Mouse (Mus musculus): ENCODE data around the gene Fetub.
"Not testable (repeated sequence)": the region's sequence is repeated elsewhere in the genome, so short reads cannot be mapped to it uniquely, and the experiment has no call there.

Fetub gene

DNA sequence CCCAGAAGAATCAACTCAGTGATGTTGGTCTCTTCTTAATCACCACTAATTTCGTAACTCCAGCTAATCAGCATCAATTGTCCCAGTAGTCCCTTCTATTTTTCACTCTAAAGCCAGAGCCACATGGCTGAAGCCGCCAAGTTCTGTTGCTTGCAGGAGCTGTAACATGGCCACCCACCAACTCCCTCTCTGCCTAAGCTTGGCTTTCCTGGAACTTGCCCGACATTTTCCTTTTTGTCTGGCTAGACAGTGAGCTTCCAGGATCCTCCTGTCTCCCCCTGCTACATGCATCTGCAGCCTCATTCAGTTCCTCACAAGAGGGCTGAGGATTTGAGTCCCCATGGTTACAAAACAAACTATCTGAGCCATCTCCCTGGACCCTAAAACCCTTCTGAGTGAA, 6.1 kb upstream of the Fetub start:
- no peak for DNase-seq

- DNase-seq: no peak
Observed at GRCm38 (mm10) chr16:22912886-22913285, 5.2 kb upstream of the Fetub start.

DNA sequence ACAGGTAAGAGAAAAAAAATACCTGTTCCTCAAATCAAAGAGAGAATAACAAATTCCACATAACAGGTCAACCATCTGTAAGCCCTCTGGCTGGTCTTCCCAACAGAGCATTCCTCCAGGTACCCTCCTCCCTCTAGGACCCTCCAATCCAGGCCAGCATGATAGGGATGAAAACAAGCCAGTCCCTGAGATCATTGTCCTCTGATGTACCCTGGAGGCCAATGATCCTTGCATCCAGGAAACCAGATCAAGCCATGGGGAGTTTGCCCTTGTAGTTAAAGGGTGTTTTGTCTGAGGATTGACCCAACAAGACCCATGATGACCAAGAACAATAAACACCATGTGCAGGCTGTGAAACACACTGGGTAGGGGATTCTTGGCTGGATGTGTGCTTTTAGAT, 3.9 kb upstream of the Fetub start:
- DNase-seq: no peak

DNA sequence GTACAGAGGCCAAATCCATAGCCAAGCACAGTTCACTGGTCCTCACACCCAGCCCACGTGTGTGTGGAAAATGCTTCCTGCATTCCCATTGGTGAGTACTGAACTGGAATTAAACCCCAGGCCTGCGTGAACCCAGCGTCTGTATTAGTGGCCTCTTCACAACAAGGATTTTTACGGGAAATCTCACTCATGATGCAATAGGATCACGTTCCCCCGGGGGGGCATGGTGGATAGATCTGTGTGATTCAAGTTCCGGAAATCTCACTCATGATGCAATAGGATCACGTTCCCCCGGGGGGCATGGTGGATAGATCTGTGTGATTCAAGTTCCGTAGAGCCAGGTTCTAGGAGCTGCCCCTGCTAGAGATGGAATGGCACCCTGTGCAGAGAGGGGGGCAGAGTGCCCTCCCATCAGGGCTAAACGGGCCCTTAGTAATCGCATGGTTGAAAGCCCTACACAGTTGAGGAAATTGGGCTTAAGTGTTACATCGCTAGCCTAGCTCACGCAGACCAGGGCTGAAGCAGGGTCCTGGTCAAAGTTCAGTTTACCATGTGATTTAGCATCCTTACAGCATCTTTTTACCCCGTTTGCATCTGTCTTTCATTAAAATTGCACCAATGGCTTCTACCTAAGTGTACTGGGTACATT, 654 bp downstream of the Fetub start:
- no peak for DNase-seq

DNA sequence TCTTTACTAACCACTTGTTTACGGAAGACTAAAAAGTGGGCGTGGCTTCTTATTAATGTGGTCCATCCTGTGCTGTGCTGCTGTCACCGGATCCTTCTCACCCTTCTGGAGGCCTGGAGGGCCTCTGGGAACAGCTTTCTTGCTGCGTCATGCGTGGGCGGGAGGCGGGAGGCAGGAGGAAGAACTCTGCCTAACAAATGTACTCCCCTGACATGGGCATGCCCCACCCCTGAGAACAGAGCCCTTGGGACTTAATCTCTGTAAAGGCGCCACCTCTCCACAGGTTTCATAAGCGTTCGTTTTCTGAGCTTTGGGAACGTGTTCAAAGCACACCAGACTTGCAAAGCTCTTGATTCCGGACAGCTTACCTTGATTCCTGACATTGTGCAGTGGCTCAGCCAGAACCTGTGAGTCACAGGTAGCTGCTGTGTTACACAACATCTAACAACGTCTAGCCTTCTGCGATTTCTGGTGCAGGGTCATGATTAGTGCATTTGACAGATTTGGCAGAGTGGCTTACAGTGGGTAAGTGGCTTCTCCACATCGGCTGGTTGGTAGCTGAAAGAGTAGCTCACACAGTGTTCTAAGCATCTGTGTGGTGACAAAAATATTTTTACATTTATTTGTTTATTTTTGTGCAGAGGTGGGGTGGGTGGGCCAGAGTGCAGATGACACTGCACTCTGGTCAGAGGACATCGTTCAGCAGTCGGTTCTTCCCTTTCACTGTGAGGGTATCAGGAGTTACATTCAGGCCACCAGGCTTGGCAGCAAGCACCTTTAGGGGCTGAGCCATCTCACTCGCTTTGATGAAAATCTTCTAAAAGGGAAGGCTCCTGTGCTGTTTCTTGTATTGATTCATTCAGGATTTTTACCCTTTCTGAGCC, 2.1 kb downstream of the Fetub start:
- no peak for DNase-seq

DNA sequence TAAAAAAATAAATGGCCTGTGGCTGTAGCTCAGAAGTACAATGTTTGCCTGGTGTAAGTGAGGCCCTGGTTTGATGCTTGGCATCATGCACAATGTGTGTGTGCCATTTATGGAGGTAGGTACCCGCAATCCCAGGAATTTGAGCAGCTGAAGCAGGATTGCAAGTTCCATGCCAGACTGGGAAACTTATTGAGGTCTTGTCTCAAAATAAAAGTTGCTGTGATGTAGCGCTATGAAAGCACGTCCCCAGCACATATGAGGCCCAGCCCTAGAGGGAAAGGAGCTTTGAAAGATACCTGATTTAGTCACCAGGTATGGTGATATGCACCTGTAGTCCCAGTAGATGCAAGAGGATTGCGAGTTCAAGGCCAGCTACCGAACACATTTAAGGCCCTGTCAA, 3.6 kb downstream of the Fetub start:
- DNase-seq: no peak

DNA sequence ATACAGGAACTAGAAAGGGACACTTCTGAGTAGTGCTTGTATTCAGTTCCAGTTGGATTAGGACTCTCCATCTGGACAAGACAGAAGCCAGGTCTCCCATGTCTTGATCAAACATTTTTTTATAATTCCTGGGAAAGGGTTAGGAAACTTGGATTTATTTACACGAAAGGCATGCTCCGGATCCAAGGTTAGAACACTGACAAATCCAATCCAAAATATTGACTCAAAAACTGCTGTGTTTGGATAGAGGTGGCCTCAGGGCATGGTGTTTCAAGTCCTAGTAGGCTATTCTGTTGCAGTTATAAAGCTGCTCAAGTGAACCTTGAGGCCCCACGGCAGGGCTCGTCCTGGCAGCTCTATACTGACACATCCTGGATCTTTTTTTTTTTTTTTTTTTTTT, 4.3 kb downstream of the Fetub start:
- no peak for DNase-seq

GRCm38 (mm10) chr16:22929575-22929974, 11.4 kb downstream of the Fetub start:
- DNase-seq: no peak

- no peak for DNase-seq
Observed at GRCm38 (mm10) chr16:22931431-22932200, 13.5 kb downstream of the Fetub start.

- no peak for DNase-seq
Observed at GRCm38 (mm10) chr16:22937631-22938030, 19.5 kb downstream of the Fetub start.

GRCm38 (mm10) chr16:22938541-22938940, 20.4 kb downstream of the Fetub start:
- no peak for DNase-seq

GRCm38 (mm10) chr16:22939120-22939695, 21.1 kb downstream of the Fetub start:
- DNase-seq: no peak

DNA sequence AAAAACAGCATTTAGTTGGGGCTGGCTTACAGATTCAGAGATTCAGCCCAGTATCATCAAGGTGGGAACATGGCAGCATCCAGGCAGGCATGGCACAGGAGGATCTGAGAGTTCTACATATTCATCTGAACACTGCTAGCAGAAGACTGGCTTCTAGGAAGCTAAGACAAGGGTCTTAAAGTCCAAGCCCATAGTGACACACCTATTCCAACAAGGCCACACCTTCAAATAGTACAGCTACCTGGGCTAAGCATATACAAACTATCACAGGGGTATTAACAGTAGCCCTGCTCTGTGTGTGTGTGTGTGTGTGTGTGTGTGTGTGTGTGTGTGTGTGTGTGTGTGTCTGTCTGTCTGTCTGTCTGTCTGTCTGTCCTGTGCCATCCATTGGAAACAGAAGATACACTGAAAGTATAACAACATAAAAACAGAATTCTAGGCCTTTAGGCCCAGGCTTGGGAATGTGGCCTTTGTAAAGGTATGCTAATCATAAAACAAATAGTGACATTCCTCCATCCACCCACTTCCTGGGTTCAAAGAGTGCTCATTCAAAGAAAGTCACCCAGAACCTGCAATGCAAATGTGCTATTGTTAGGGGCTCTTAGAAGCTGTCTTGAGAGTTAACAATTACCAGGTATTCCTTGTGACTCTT, 23.8 kb downstream of the Fetub start:
- not testable (repeated sequence) for DNase-seq

DNA sequence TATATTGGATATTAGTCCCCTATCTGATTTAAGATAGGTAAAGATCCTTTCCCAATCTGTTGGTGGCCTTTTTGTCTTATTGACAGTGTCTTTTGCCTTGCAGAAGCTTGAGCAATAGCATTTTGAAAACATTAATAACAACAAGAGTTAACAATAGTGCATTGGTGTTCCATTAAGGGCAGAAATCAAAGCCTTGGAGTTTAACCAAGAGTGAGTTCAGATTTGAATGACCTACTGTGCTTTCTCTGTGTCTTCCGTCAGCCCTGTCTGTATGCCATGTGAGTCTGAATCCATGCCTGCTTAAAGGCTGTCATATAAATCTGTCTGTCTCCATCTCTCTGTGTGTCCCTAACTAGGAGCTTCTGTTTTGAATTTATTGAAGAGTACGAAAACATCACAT, 29.2 kb downstream of the Fetub start:
- DNase-seq: no peak

DNA sequence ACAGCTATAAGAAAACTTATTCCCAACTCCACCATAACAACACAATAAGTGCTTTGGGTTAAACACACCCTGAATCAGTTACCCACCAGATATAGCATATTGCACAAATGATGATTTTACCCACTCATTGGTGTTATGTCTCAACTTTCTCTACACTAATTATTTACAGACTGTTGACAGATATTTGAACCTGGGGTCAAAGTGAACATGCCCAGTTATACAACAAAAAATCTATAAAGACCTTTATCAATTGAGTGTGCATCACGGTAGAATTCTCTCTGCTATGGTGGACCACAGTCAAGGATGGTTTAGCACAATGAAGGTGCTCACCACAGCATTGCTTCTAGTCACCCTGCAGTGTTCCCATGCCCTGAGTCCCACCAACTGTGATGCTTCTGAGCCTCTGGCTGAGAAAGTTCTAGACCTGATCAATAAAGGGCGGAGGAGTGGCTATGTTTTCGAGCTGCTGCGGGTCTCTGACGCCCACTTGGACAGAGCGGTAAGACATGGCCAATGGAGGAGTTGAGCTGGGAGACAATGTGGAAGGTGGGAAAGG, 32.8 kb downstream of the Fetub start, which contains the start of gene Hrg:
TSS of gene Hrg (plus strand) at position 233 of the 556 bp plus-strand sequence.
- DNase-seq: no peak

- no peak for DNase-seq
Observed at GRCm38 (mm10) chr16:22953069-22953468, 34.9 kb downstream of the Fetub start.

- DNase-seq: no peak
Observed at GRCm38 (mm10) chr16:22955397-22956084, 37.4 kb downstream of the Fetub start.

GRCm38 (mm10) chr16:22956085-22956439, 37.9 kb downstream of the Fetub start:
- no peak for DNase-seq

GRCm38 (mm10) chr16:22961073-22961472, 42.9 kb downstream of the Fetub start:
- no peak for DNase-seq

DNA sequence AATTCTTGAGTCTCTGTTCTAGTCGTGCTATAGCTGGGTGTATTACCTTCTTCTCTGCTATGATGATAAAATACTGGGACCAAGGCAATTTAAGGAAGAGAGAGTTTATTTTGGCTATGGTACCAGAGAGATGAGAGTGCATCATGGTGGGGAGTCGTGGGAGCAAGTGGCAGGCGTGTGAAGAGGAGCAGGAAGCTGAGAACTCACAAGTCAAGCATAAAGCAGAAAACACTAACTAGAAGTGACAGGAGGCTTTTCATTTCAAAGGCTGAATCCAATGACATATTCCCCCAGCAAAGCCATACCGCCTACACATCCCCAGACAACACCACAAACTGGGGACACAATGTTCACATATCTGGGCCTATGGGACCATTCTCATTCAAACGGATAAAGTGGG, 44.1 kb downstream of the Fetub start:
- DNase-seq: no peak

GRCm38 (mm10) chr16:22963293-22963692, 45.2 kb downstream of the Fetub start:
- DNase-seq: no peak

All from B cell, adult 2 months (primary cell).